Mouse (Mus musculus) kidney, adult 2 months (tissue): ENCODE measurements around the gene Pigt.

ENCODE experiments used
- CTCF ChIP-seq: fragments of 200-500 bp; conservative IDR thresholded peaks from 2 replicates; pipeline ENCODE4 v1.5.1; 2011; ENCODE audit warnings: low read depth, mild to moderate bottlenecking, control low read depth, low read length, moderate library complexity, mixed read lengths; ENCODE audit not compliant: insufficient read depth, insufficient read length
- POLR2A ChIP-seq: fragments of 200-500 bp; IDR thresholded peaks from one replicate; pipeline ENCODE4 v1.6.1; 2011; ENCODE audit warnings: low read depth, low read length, control low read depth

- no peak for TF ChIP-seq POLR2A
- no peak for TF ChIP-seq CTCF
Measured at GRCm38 (mm10) chr2:164542598-164542997, 45.3 kb downstream of the Pigt start.
